In genomic region chr11:68400021-68400671, GRCm38 (mm10) we compare ENCODE assay signal across 7 mouse cellular contexts. TPM values are rescaled to one million over a fixed set of nuclear protein-coding genes. Genes with fewer than 3 reads are reported as not detected.
DNase-seq lines count a peak whose midpoint lies in the region; ATAC-seq and TF ChIP-seq lines count a peak whose summit lies in the region.

No protein-coding gene starts in this region.

- peak overlapping the region; percentile 90 for H3K4me2 ChIP-seq in embryonic facial prominence, embryonic 14.5 days (ENCODE audit: low read depth, low read length)
- peak overlapping the region; percentile 94 for H3K4me2 ChIP-seq in limb, embryonic 12.5 days
- peak overlapping the region; percentile 77 for H3K4me2 ChIP-seq in midbrain, postnatal 0 days (ENCODE audit: low read depth, low read length, poor library complexity, severe bottlenecking)

- peak; percentile 46 for TF ChIP-seq CTCF in midbrain, postnatal 0 days (IDR thresholded peaks at IDR 0.05)

- WGBS in embryonic facial prominence, embryonic 14.5 days, result 0% methylated on average over 20 of the region's 57 CpGs
- under 1% methylated on average over 56 of the region's 57 CpGs for WGBS in hindbrain, embryonic 10.5 days
- under 1% methylated on average over 42 of the region's 57 CpGs for WGBS in limb, embryonic 12.5 days
- 2% methylated on average over 52 of the region's 57 CpGs for WGBS in midbrain, postnatal 0 days

- peak; percentile 40 for DNase-seq in Muller cell, postnatal 12 days (ENCODE audit: inconsistent ontology term)
- peak; percentile 65 for DNase-seq in adrenal gland, postnatal 14 days
- peak; percentile 43 for DNase-seq in embryonic facial prominence, embryonic 14.5 days (ENCODE audit: low spot score)
- DNase-seq in hindbrain, embryonic 10.5 days (ENCODE audit: low spot score), result peak; percentile 75
- DNase-seq in midbrain, postnatal 0 days (ENCODE audit: low spot score), result no peak
- no peak for DNase-seq in spleen, postnatal 4 days (ENCODE audit: low spot score in 2 of 2)

- H3K27ac ChIP-seq in embryonic facial prominence, embryonic 14.5 days (replicated peaks; ENCODE audit: low read depth, low read length), result no peak overlapping the region
- peak overlapping the region; percentile 90 for H3K27ac ChIP-seq in hindbrain, embryonic 10.5 days
- no peak overlapping the region for H3K27ac ChIP-seq in limb, embryonic 12.5 days
- H3K27ac ChIP-seq in midbrain, postnatal 0 days (ENCODE audit: low read depth, low read length), result no peak overlapping the region

- H3K27me3 ChIP-seq in embryonic facial prominence, embryonic 14.5 days (replicated peaks; ENCODE audit: control insufficient read depth, insufficient read depth, low read length), result peaks cover 73% of the 10 kb centered on the region
- peaks cover 97% of the 10 kb centered on the region for H3K27me3 ChIP-seq in hindbrain, embryonic 10.5 days (ENCODE audit: insufficient read depth, poor library complexity, severe bottlenecking)
- H3K27me3 ChIP-seq in limb, embryonic 12.5 days, result peaks cover 95% of the 10 kb centered on the region
- peaks cover 55% of the 10 kb centered on the region; the same call in 1 of the 2 replicates for H3K27me3 ChIP-seq in midbrain, postnatal 0 days (ENCODE audit: insufficient read depth, low read length)

- H3K36me3 ChIP-seq in embryonic facial prominence, embryonic 14.5 days (ENCODE audit: control insufficient read depth, insufficient read depth, low read length), result no peaks in the 10 kb centered on the region
- H3K36me3 ChIP-seq in hindbrain, embryonic 10.5 days, result no peaks in the 10 kb centered on the region
- H3K36me3 ChIP-seq in limb, embryonic 12.5 days, result no peaks in the 10 kb centered on the region
- no peaks in the 10 kb centered on the region for H3K36me3 ChIP-seq in midbrain, postnatal 0 days (ENCODE audit: insufficient read depth, low read length)

- H3K4me1 ChIP-seq in embryonic facial prominence, embryonic 14.5 days (ENCODE audit: control insufficient read depth, insufficient read depth, low read length), result peaks cover 6% of the 10 kb centered on the region; the same call in 1 of the 2 replicates
- peaks cover 45% of the 10 kb centered on the region for H3K4me1 ChIP-seq in hindbrain, embryonic 10.5 days (replicated peaks)
- H3K4me1 ChIP-seq in limb, embryonic 12.5 days (replicated peaks), result peaks cover 20% of the 10 kb centered on the region
- no peaks in the 10 kb centered on the region for H3K4me1 ChIP-seq in midbrain, postnatal 0 days (ENCODE audit: insufficient read depth, low read length)

- H3K9ac ChIP-seq in embryonic facial prominence, embryonic 14.5 days (ENCODE audit: low read depth, low read length), result peak overlapping the region; percentile 63
- peak overlapping the region; percentile 60 for H3K9ac ChIP-seq in limb, embryonic 12.5 days (replicated peaks)
- H3K9ac ChIP-seq in midbrain, postnatal 0 days (replicated peaks; ENCODE audit: low read length, poor library complexity, severe bottlenecking), result peak overlapping the region; percentile 42; the same call in 1 of the 2 replicates

- H3K9me3 ChIP-seq in embryonic facial prominence, embryonic 14.5 days (ENCODE audit: control insufficient read depth, low read length), result peaks cover 5% of the 10 kb centered on the region
- H3K9me3 ChIP-seq in hindbrain, embryonic 10.5 days, result 0 out of 2 replicates have a peak, but pooled peaks cover 4% of the 10 kb centered on the region
- H3K9me3 ChIP-seq in limb, embryonic 12.5 days, result no peaks in the 10 kb centered on the region
- no peaks in the 10 kb centered on the region for H3K9me3 ChIP-seq in midbrain, postnatal 0 days (ENCODE audit: low read length)

- peak overlapping the region; percentile 54 for H3K4me3 ChIP-seq in embryonic facial prominence, embryonic 14.5 days (ENCODE audit: low read depth, low read length)
- peak overlapping the region; percentile 61 for H3K4me3 ChIP-seq in hindbrain, embryonic 10.5 days
- peak overlapping the region; percentile 53 for H3K4me3 ChIP-seq in limb, embryonic 12.5 days (replicated peaks)
- peak overlapping the region; percentile 48 for H3K4me3 ChIP-seq in midbrain, postnatal 0 days (ENCODE audit: low read depth, low read length)

- ATAC-seq in embryonic facial prominence, embryonic 14.5 days (ENCODE audit: low read depth), result peak; percentile 66
- ATAC-seq in limb, embryonic 12.5 days (ENCODE audit: insufficient number of reproducible peaks, insufficient read depth, low FRiP score, low TSS enrichment, low read depth), result peak; percentile 54
- ATAC-seq in midbrain, postnatal 0 days (ENCODE audit: low FRiP score), result peak; percentile 41; the same call in 1 of the 2 replicates

RNA-seq across cellular contexts. Expression of gene Ntn1, which starts 0.5 kb away (rescaled TPM):
- total RNA-seq in adrenal gland, postnatal 14 days (2021), result 7.5 and 8.8 TPM in 2 replicates
- 4.6 and 6.3 TPM in 2 replicates for polyA plus RNA-seq in embryonic facial prominence, embryonic 14.5 days (2014; fragmentation: Nextera tagmentation; extraction: Ambion mirVana)
- polyA plus RNA-seq in hindbrain, embryonic 10.5 days (2016; fragmentation: Nextera tagmentation; extraction: Ambion mirVana), result 18.2 and 23.7 TPM in 2 replicates
- 10.2 and 14.2 TPM in 2 replicates for polyA plus RNA-seq in limb, embryonic 12.5 days (2016; fragmentation: Nextera tagmentation; extraction: Ambion mirVana)
- 66.4 and 69.1 TPM in 2 replicates for total RNA-seq in midbrain, postnatal 0 days (2014; rRNA removed)
- 9.6 and 9.7 TPM in 2 replicates for polyA plus RNA-seq in midbrain, postnatal 0 days (2015; fragmentation: Nextera tagmentation; extraction: Ambion mirVana)

RNA-seq across cellular contexts. Expression of gene Pik3r5, which starts 31.8 kb away (rescaled TPM):
- total RNA-seq in adrenal gland, postnatal 14 days (2021), result 0.67 and 4.2 TPM in 2 replicates
- polyA plus RNA-seq in embryonic facial prominence, embryonic 14.5 days (2014; fragmentation: Nextera tagmentation; extraction: Ambion mirVana), result 0.48 and 1.1 TPM in 2 replicates
- polyA plus RNA-seq in hindbrain, embryonic 10.5 days (2016; fragmentation: Nextera tagmentation; extraction: Ambion mirVana), result 0.88 and 1.2 TPM in 2 replicates
- 0.25 and 0.58 TPM in 2 replicates for polyA plus RNA-seq in limb, embryonic 12.5 days (2016; fragmentation: Nextera tagmentation; extraction: Ambion mirVana)
- 1.0 and 1.4 TPM in 2 replicates for total RNA-seq in midbrain, postnatal 0 days (2014; rRNA removed)
- 0.23 and 0.52 TPM in 2 replicates for polyA plus RNA-seq in midbrain, postnatal 0 days (2015; fragmentation: Nextera tagmentation; extraction: Ambion mirVana)

Comparison
In these comparisons a context has a peak if more than half of its experiments do, and no peak if none do; other contexts are left out.
1. DNase-seq: peak in Muller cell, postnatal 12 days (single experiment), adrenal gland, postnatal 14 days (single experiment), embryonic facial prominence, embryonic 14.5 days (single experiment) and hindbrain, embryonic 10.5 days (single experiment); none in midbrain, postnatal 0 days (single experiment) and spleen, postnatal 4 days (0 of 2).
2. Peak in every context shown above with its lines, with median percentiles within 50 percentile points of each other: ATAC-seq, H3K4me2 ChIP-seq, H3K4me3 ChIP-seq and H3K9ac ChIP-seq.